Mouse (Mus musculus) small intestine, adult 2 months (tissue): ENCODE results near the gene Sc5d. TPM values are rescaled to one million over a fixed set of nuclear protein-coding genes. Genes with fewer than 3 reads are reported as not detected.
A peak's percentile ranks its signal among the peaks of the same experiment; 100 is the strongest.

ENCODE experiments used
- H3K27ac ChIP-seq: fragments of 200-500 bp; 2 replicates; pipeline ENCODE4 v1.5.1; 2012; ENCODE audit warnings: low read depth, low read length, control low read depth, inconsistent platforms; ENCODE audit not compliant: insufficient read depth
- H3K27me3 ChIP-seq: fragments of 200-500 bp; 2 replicates; pipeline ENCODE4 v1.6.1; 2012; ENCODE audit warnings: mild to moderate bottlenecking, moderate library complexity, low read length, inconsistent platforms; ENCODE audit not compliant: control insufficient read depth, insufficient read depth
- H3K36me3 ChIP-seq: fragments of 200-500 bp; 2 replicates; pipeline ENCODE4 v1.6.1; 2012; ENCODE audit warnings: mild to moderate bottlenecking, low read length, control low read depth, inconsistent platforms; ENCODE audit not compliant: control insufficient read depth, insufficient read depth
- H3K4me1 ChIP-seq: fragments of 200-500 bp; 2 replicates; pipeline ENCODE4 v1.6.1; 2012; ENCODE audit warnings: low read length, inconsistent platforms, mixed read lengths; ENCODE audit not compliant: control insufficient read depth, insufficient read depth, insufficient read length
- H3K4me3 ChIP-seq: fragments of 200-500 bp; 2 replicates; pipeline ENCODE4 v1.5.1; 2012; ENCODE audit warnings: low read depth, mild to moderate bottlenecking, control low read depth, inconsistent platforms, low read length, moderate library complexity
- CTCF ChIP-seq: fragments of 200-500 bp; IDR thresholded peaks from 2 replicates; pipeline ENCODE4 v1.5.1; 2012; ENCODE audit warnings: low read depth, mild to moderate bottlenecking, control low read depth, inconsistent platforms, low read length, moderate library complexity, mixed read lengths; ENCODE audit not compliant: insufficient replicate concordance, insufficient read length; ENCODE audit errors: extremely low read depth
- POLR2A ChIP-seq: fragments of 200-500 bp; IDR thresholded peaks from 2 replicates; pipeline ENCODE4 v1.6.1; 2012; ENCODE audit warnings: low read depth, mild to moderate bottlenecking, control low read depth, inconsistent platforms, low read length, moderate library complexity
- WGBS: fragments of 180-500 bp; shearing (Covaris S2); methylation state at CpG from one replicate; pipeline ENCODE4 v1.1.7; 2018; 5-methylcytosine and 5-hydroxymethylcytosine counted together
- polyA plus RNA-seq: library from polyadenylated mRNA; depleted of rRNA; stranded (reverse); fragments of >200 nt; gene quantifications from 2 replicates; pipeline ENCODE4 v1.2.3, GENCODE M21; 2012; rRNA removed

Gene Sc5d
- 35.5 and 90.5 TPM in 2 replicates for polyA plus RNA-seq

GRCm38 (mm10) chr9:42264145-42264544 lies at the start of gene Sc5d:
Gene Sc5d, minus strand, starts transcription at chr9:42264256.
- Histone ChIP-seq H3K27me3 (no peaks in the 10 kb centered on the region), H3K4me3 (peak within 1 kb of the TSS; percentile 88), H3K4me1 (peaks cover 10% of the 10 kb centered on the region; the same call in 1 of the 2 replicates), H3K36me3 (peaks cover 5% of the 10 kb centered on the region), H3K27ac (peak within 1 kb of the TSS; percentile 65)
- WGBS, result under 1% methylated on average over 49 of the region's 49 CpGs
- TF ChIP-seq CTCF (no peak), POLR2A (peak; percentile 96)

- no peaks in the 10 kb centered on the region for H3K4me1 ChIP-seq
- no peaks in the 10 kb centered on the region for H3K27me3 ChIP-seq
- 93% methylated on average over 3 of the region's 3 CpGs for WGBS
- TF ChIP-seq POLR2A, result no peak
- no peak for TF ChIP-seq CTCF
- no peak overlapping the region for H3K27ac ChIP-seq
- H3K36me3 ChIP-seq, result no peaks in the 10 kb centered on the region
- H3K4me3 ChIP-seq, result no peak overlapping the region
Measured at GRCm38 (mm10) chr9:42311311-42311710, 47.3 kb upstream of the Sc5d start.

- Histone ChIP-seq H3K4me3 (no peak overlapping the region), H3K27me3 (no peaks in the 10 kb centered on the region), H3K36me3 (no peaks in the 10 kb centered on the region), H3K4me1 (no peaks in the 10 kb centered on the region), H3K27ac (no peak overlapping the region)
- no peak for TF ChIP-seq CTCF
- TF ChIP-seq POLR2A, result no peak
- WGBS, result 81% methylated on average over 4 of the region's 4 CpGs
Measured at GRCm38 (mm10) chr9:42303894-42304293, 39.8 kb upstream of the Sc5d start.

- H3K4me1 ChIP-seq, result no peaks in the 10 kb centered on the region
- H3K36me3 ChIP-seq, result no peaks in the 10 kb centered on the region
- 87% methylated on average over 6 of the region's 6 CpGs for WGBS
- TF ChIP-seq CTCF, result no peak
- no peak for TF ChIP-seq POLR2A
- no peak overlapping the region for H3K4me3 ChIP-seq
- H3K27ac ChIP-seq, result no peak overlapping the region
- no peaks in the 10 kb centered on the region for H3K27me3 ChIP-seq
Measured at GRCm38 (mm10) chr9:42301082-42301633, 37.1 kb upstream of the Sc5d start.

GRCm38 (mm10) chr9:42296297-42296922 lies 32.4 kb upstream of the Sc5d start:
- WGBS, result 89% methylated on average over 10 of the region's 10 CpGs
- H3K4me3 ChIP-seq, result no peak overlapping the region
- TF ChIP-seq CTCF (no peak), POLR2A (no peak)
- H3K36me3 ChIP-seq, result no peaks in the 10 kb centered on the region
- no peaks in the 10 kb centered on the region for H3K27me3 ChIP-seq
- no peak overlapping the region for H3K27ac ChIP-seq
- no peaks in the 10 kb centered on the region for H3K4me1 ChIP-seq

GRCm38 (mm10) chr9:42294131-42294530 lies 30.1 kb upstream of the Sc5d start:
- no peak overlapping the region for H3K27ac ChIP-seq
- TF ChIP-seq POLR2A, result no peak
- no peak for TF ChIP-seq CTCF
- no peaks in the 10 kb centered on the region for H3K36me3 ChIP-seq
- no peaks in the 10 kb centered on the region for H3K27me3 ChIP-seq
- H3K4me3 ChIP-seq, result no peak overlapping the region
- WGBS, result 70% methylated on average over 2 of the region's 2 CpGs
- no peaks in the 10 kb centered on the region for H3K4me1 ChIP-seq

- no peak overlapping the region for H3K4me3 ChIP-seq
- no peak for TF ChIP-seq CTCF
- no peak for TF ChIP-seq POLR2A
Measured at GRCm38 (mm10) chr9:42293596-42293995, 29.5 kb upstream of the Sc5d start.

More at GRCm38 (mm10) chr9:42293596-42293995, 29.5 kb upstream of the Sc5d start:
- no peaks in the 10 kb centered on the region for H3K4me1 ChIP-seq
- no peak overlapping the region for H3K27ac ChIP-seq
- WGBS, result 75% methylated on average over 3 of the region's 3 CpGs
- no peaks in the 10 kb centered on the region for H3K27me3 ChIP-seq
- no peaks in the 10 kb centered on the region for H3K36me3 ChIP-seq
